Mouse (Mus musculus) cerebellum, adult (tissue): Measurements from ENCODE around the gene Bank1.

Source experiments
- ATAC-seq: cut with Nextera tagmentation; 2 replicates; pipeline ENCODE4 v1.9.2; 2017; ENCODE audit warnings: mild to moderate bottlenecking, moderate library complexity, mixed read lengths; ENCODE audit not compliant: insufficient number of reproducible peaks, low FRiP score, low TSS enrichment

Gene Bank1

GRCm38 (mm10) chr3:136035784-136036183 lies 290.1 kb downstream of the Bank1 start:
- no peak for ATAC-seq

GRCm38 (mm10) chr3:136024876-136025275 lies 301.0 kb downstream of the Bank1 start:
- ATAC-seq, result no peak

GRCm38 (mm10) chr3:136017517-136017916 lies 308.3 kb downstream of the Bank1 start:
- ATAC-seq, result no peak

- no peak for ATAC-seq
Measured at GRCm38 (mm10) chr3:136010616-136011015, 315.2 kb downstream of the Bank1 start.

- peak; percentile 88 for ATAC-seq
Measured at GRCm38 (mm10) chr3:136007846-136008245, 318.0 kb downstream of the Bank1 start.

GRCm38 (mm10) chr3:136007081-136007828 lies 318.6 kb downstream of the Bank1 start:
- ATAC-seq, result 0 out of 2 replicates have a peak, but pooled peaks have one; percentile 18
